Mouse (Mus musculus) ES-Bruce4 (cell line): Measurements from ENCODE around the gene Nr6a1.

Source experiments
- CTCF ChIP-seq: IDR thresholded peaks from one replicate; pipeline ENCODE4 v1.8.1; 2011; ENCODE audit warnings: low read depth, low read length
- POLR2A ChIP-seq: IDR thresholded peaks from one replicate; pipeline ENCODE4 v1.8.1; 2011; ENCODE audit warnings: low read length; ENCODE audit not compliant: insufficient read depth

- TF ChIP-seq CTCF (no peak), POLR2A (no peak)
These were observed 4.0 kb downstream of the Nr6a1 start for GRCm38 (mm10) chr2:38923471-38923870.
